Mouse (Mus musculus) forebrain, embryonic 16.5 days (tissue): Measurements from ENCODE around the gene Rassf5. TPM values are rescaled to one million over a fixed set of nuclear protein-coding genes. Genes with fewer than 3 reads are reported as not detected.
A peak's percentile ranks its signal among the peaks of the same experiment; 100 is the strongest.

ENCODE experiments used
- ATAC-seq: fragments of 200-750 bp; cut with Nextera tagmentation; 2 replicates; pipeline ENCODE4 v1.8.0; 2017; ENCODE audit warnings: mild to moderate bottlenecking, moderate library complexity
- H3K27ac ChIP-seq: fragments of 300-500 bp; sonication (generic); 2 replicates; pipeline ENCODE4 v1.5.1; 2014; ENCODE audit warnings: low read length, control low read depth
- H3K27me3 ChIP-seq: fragments of 300-500 bp; sonication (generic); replicated peaks from 2 replicates; pipeline ENCODE4 v1.6.1; 2014; ENCODE audit warnings: low read length; ENCODE audit not compliant: control insufficient read depth, insufficient read depth
- H3K36me3 ChIP-seq: fragments of 300-500 bp; sonication (generic); 2 replicates; pipeline ENCODE4 v1.6.1; 2014; ENCODE audit not compliant: control insufficient read depth, insufficient read depth
- H3K4me1 ChIP-seq: fragments of 300-500 bp; sonication (generic); replicated peaks from 2 replicates; pipeline ENCODE4 v1.6.1; 2014; ENCODE audit warnings: low read length; ENCODE audit not compliant: control insufficient read depth, insufficient read depth
- H3K4me2 ChIP-seq: fragments of 300-500 bp; sonication (generic); 2 replicates; pipeline ENCODE4 v1.6.1; 2014; ENCODE audit warnings: mild to moderate bottlenecking, low read length, control low read depth
- H3K4me3 ChIP-seq: fragments of 300-500 bp; sonication (generic); replicated peaks from 2 replicates; pipeline ENCODE4 v1.5.1; 2014; ENCODE audit warnings: mild to moderate bottlenecking, low read length, control low read depth
- H3K9ac ChIP-seq: fragments of 300-500 bp; sonication (generic); replicated peaks from 2 replicates; pipeline ENCODE4 v1.6.1; 2014; ENCODE audit warnings: low read depth, low read length, control low read depth
- H3K9me3 ChIP-seq: fragments of 300-500 bp; sonication (generic); 2 replicates; pipeline ENCODE4 v1.6.1; 2016; ENCODE audit warnings: low read length; ENCODE audit not compliant: control insufficient read depth
- WGBS: fragments of 180-500 bp; shearing (Covaris S2); extraction: QIAGEN DNeasy Blood & Tissue Kit; methylation state at CpG from one replicate; pipeline ENCODE4 v1.1.7; 2014; 5-methylcytosine and 5-hydroxymethylcytosine counted together
- polyA plus RNA-seq: library from polyadenylated mRNA; unstranded; fragments of >200 nt; fragmentation: Nextera tagmentation; extraction: Ambion mirVana; gene quantifications from 2 replicates; pipeline ENCODE4 v1.2.1, GENCODE M21; 2015

Rassf5 gene
- polyA plus RNA-seq, 1 experiment from 2014 or later, result 2.5 TPM

DNA sequence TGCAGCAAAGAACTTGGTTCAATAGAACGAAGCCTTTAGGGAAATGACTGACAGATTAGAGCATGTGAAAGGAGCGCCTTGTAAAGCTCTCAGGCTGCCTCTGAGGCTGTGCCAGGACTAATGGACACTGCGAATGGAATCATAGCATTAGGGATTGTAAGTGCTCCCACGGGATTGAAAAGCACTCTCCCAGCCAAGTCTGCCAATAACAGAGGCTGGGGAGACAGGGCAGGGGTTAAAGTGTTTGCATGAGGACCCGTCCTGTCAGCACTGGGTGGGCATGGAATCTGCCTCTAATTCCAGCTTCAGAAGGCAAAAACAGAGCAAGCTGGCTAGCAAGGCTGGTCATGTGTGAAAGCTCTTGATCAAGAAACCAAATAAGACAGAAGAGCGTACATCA is 110.8 kb downstream of the Rassf5 start:
- peaks cover 11% of the 10 kb centered on the region for H3K36me3 ChIP-seq
- no peaks in the 10 kb centered on the region for H3K27me3 ChIP-seq
- H3K9ac ChIP-seq, result 0 out of 2 replicates have a peak overlapping the region, but pooled peaks have one; percentile 10
- peak overlapping the region; percentile 21 for H3K4me2 ChIP-seq
- peak; percentile 41 for ATAC-seq
- H3K27ac ChIP-seq, result peak overlapping the region; percentile 66
- 7% methylated on average over 6 of the region's 6 CpGs for WGBS
- H3K4me3 ChIP-seq, result no peak overlapping the region
- H3K9me3 ChIP-seq, result no peaks in the 10 kb centered on the region
- H3K4me1 ChIP-seq, result peaks cover 31% of the 10 kb centered on the region

Other genes starting within 250 kb of the Rassf5 start
- 0.16 TPM in 1 of 2 replicates, not detected in the other for gene Il10, start 225.4 kb downstream of the Rassf5 start, polyA plus RNA-seq
- gene Mapkapk2, start 147.4 kb downstream of the Rassf5 start, polyA plus RNA-seq, result 19.9 and 23.0 TPM in 2 replicates
- 19.5 and 20.7 TPM in 2 replicates for gene Dyrk3, start 106.9 kb downstream of the Rassf5 start, polyA plus RNA-seq
- gene Eif2d, start 92.1 kb downstream of the Rassf5 start, polyA plus RNA-seq, result 64.1 and 64.4 TPM in 2 replicates
- gene Ikbke, start 34.3 kb upstream of the Rassf5 start, polyA plus RNA-seq, result 0.40 and 0.91 TPM in 2 replicates